Mouse (Mus musculus) bone marrow, adult 2 months (tissue): ENCODE data around the gene Reps1.

Source experiments
- CTCF ChIP-seq: fragments of 200-500 bp; IDR thresholded peaks from 2 replicates; pipeline ENCODE4 v1.5.1; 2011; ENCODE audit warnings: low read length, control low read depth; ENCODE audit not compliant: control insufficient read depth, insufficient read depth
- POLR2A ChIP-seq: fragments of 200-500 bp; IDR thresholded peaks from 2 replicates; pipeline ENCODE4 v1.6.1; 2011; ENCODE audit warnings: low read depth, mild to moderate bottlenecking, control low read depth, low read length, borderline replicate concordance; ENCODE audit not compliant: control insufficient read depth

DNA sequence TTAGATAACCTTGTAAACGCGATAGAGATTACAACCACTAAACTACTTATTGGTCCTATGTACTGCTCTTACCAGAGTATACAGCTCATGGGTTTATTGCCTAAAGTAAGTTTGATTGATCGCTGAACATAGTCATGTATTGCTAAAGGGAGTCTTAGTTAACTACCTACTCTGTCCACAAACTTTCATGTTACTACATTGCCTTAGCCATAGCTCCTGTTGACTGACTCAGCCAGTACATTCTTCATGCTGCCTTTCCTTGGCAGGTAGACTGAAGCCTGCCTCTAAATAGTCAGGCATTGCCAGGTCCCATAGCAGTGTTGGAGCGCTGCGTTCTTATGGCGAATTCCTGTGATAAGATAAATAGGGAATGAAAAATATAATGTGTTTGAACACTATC, 20.2 kb downstream of the Reps1 start:
- TF ChIP-seq CTCF (no peak), POLR2A (no peak)
